Mouse (Mus musculus) urinary bladder, postnatal 10 days (tissue): ENCODE results near the gene Cd82.
A peak's percentile ranks its signal among the peaks of the same experiment; 100 is the strongest.

Experiments
- DNase-seq: peaks from one replicate; pipeline ENCODE4 v3.0.0; 2022; ENCODE audit warnings: low spot score

Gene Cd82

GRCm38 (mm10) chr2:93466314-93466713 lies 3.4 kb upstream of the Cd82 start:
- no peak for DNase-seq

DNA sequence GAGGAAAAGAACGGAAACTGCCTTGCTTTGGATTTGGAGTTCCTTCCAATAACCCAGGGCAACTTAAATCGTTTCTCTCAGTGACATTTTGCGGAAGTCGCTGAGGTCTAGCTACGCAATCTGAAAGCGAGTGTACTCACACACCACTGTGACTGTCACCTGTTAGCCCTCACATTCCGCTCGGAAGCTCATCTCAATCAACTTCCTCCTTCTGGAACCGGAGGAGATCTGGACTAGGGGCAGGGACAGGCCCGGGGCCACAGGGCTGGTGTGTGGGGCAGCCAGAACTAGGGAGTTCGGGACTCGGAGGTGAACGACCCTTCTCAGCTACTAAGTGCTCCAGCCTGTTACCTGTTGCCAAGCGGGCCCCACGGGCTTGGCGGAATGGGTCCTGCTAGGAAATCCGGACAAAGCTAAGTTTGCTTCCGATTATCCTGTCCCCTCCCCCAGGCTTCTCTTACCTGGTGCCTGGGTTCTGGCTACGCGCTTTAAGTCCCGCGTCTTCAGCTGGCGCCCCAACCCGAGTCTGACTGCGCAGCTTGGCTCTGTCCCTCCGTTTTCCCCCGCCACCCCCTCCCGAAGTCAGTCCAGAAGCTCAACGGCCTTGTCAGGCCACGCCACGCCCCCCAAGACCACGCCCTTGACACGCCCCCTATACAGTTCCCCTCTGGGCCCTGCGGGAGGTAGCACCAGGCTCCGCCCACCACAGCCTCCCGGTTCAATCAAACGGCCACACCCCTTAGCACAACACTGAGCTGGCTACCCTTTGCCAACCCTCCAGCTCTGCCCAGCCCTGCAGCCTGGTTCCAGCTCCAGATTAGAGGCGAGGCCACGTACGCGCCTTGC lies 848 bp downstream of the Cd82 start:
- peak; percentile 91 for DNase-seq

DNA sequence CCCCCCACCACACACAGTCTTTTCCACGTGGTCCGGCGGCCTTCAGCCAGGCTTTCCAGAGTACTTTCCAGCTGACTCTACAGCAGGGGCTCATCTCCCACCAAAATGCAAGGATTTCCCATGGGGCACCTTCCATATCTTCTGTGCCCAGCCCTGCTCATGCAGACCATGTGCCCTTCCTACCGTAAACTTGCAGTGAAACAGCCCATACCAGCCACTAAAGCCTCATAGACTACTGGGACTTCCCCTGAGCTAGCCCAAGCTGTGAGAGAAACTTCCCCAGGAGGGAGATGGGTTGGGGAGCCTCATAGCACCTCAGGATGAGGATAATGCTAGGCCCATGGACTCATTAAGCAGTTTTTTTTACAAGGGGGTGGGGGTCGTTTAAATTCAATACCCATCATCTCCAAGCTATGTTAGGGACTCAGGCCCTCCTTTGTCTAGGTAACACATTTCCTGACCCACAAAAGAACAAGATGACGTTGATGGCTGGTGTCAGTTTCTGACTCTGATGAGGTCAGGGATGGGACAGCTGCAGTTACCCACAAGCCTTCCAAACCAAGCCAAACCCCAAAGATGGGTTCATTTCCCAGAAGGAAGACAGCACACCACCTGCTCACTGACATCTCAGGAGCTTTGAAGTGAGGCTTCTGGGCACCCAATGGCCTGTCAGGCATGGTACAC lies 2.0 kb downstream of the Cd82 start:
- DNase-seq = no peak

GRCm38 (mm10) chr2:93459208-93459920 lies 3.6 kb downstream of the Cd82 start:
- no peak for DNase-seq

DNA sequence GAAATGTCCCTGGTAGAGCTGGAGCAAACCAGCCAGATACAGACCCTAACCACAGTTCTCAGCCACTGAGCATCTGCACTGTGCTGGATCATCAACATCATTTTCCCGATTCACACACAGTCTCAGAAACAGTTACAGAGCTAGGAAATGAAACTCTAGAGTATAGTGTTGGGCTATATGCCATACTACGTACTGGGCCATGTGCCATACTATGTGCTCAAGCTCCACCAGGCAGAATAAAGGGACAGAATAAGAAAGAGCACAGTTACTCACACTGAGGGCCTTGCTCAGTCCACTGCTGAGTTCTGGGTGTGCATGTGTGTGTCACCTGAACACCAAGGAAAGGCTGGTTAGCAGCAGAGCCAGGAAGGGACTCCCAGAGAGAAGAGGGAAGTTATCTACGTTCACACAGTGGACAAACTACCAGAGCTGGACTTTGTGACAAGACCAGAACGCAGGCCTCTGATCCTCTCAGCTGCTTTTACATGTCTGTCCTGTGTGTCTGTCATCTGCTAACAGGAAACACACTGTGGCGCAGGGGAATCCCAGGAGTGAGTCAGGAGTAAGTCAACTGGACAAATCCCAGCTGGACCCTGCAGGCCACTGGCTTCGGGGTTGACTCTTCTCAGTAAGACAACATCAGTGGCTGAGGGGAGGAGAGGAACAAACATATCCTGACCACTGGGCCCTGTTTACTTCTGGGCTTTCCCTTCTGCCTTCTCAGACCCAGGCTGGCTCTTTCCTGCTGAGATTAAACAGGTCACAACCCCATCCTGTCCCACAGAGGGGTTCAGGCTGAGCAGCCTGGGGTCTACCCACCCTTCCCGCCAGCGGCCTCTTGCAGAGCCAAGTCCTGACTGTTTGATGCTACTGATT lies 4.4 kb downstream of the Cd82 start:
- DNase-seq = no peak

DNA sequence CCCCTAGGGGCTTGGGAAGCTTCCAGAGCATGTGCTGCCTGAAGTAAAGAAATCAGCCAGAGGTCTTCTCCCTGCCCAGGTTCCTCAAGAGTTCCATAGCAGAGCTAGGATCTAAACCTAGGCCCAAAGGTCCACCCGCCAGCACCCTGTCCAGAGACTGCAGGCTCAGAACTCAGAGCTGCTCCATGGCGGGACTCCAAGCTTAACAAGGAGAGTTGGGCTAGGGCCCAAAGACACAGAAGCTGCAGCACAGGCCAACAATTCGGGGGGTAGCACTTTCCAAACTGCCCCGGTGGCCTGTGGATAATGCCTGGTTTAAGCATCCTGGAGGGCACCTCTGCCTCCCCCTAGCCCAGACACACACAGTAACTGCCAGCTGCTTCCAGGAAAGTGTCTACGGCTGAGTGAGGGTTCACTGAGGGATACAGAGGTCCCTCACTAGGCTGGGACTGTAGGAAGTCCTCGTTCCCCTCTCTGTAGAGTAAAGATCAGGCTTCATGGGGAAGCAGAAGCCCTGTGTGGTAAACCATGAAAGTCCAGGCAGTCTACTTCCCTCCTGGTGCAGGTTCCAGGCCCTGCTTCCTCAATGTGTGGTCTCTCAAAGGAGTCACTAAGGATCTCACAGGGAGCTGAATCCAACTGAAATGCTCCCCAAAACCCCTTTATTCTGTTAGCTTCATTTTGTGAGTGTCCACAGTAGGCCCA lies 5.4 kb downstream of the Cd82 start:
- no peak for DNase-seq

- DNase-seq = no peak
Measured at GRCm38 (mm10) chr2:93456140-93456539, 6.8 kb downstream of the Cd82 start.

GRCm38 (mm10) chr2:93454817-93455591 lies 7.9 kb downstream of the Cd82 start:
- DNase-seq = no peak

GRCm38 (mm10) chr2:93454334-93454733 lies 8.6 kb downstream of the Cd82 start:
- DNase-seq = no peak

DNA sequence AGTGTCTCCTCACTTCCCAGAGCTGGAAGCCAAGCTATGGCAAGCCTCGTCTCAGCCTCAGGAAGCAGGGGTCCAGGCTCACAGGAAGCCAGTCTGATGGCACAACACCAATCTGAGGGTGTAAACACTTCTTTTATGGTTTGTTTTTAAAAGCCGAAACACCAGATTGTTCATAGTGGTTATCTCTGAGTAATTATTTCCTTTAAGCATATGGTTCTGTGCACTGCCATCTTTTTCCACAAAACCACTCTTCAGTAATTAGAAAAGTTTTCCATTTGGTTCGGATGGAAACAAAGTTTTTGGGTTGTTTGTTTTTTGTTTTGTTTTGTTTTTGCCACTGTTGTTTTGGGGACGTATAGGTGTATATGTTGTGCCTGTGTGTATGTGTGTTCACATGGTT lies 9.9 kb downstream of the Cd82 start:
- no peak for DNase-seq

DNA sequence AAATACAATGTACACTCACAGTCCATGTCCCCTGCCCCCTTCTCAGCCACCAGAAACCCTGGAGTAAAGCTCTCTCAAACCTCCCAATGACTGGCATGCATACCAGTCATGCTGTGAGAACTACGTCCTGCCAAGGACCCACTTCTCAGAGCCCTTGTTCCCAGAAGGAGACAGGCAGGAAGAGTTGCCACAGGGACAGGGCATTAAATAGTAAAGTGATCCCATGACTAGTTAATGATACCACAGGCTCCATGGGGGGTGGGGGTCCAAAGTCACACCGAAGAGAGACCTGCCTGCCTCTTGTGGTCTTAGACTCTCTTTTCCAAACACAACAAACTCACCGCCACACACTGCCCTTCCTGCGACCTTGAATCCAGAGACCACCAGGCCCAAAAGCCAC lies 10.4 kb downstream of the Cd82 start:
- DNase-seq = no peak

GRCm38 (mm10) chr2:93452057-93452456 lies 10.9 kb downstream of the Cd82 start:
- no peak for DNase-seq

- no peak for DNase-seq
Measured at GRCm38 (mm10) chr2:93451219-93451938, 11.6 kb downstream of the Cd82 start.

DNA sequence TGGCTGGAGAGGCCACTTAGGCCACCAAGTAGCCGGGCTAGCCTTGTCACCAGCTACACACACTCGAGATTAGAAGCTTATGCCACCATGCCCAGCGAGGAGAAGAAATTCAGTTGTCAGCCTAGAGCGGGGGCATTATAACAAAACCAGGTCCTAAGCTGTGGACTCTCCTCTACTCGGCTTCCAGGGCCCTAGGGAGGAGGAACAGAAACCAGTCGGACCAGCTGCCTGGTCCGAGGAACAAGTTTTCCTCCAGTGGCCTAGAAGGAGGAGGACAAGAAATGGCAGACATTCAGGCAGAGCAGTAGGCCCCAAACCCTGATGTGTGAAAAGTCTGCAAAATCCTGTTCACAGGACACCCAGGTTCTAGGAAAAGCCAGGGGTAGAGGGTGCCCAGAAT lies 12.2 kb downstream of the Cd82 start:
- DNase-seq = no peak

GRCm38 (mm10) chr2:93449657-93450056 lies 13.3 kb downstream of the Cd82 start:
- DNase-seq = no peak

- no peak for DNase-seq
Measured at GRCm38 (mm10) chr2:93448774-93449173, 14.2 kb downstream of the Cd82 start.

- DNase-seq = no peak
Measured at GRCm38 (mm10) chr2:93447500-93448249, 15.3 kb downstream of the Cd82 start.

DNA sequence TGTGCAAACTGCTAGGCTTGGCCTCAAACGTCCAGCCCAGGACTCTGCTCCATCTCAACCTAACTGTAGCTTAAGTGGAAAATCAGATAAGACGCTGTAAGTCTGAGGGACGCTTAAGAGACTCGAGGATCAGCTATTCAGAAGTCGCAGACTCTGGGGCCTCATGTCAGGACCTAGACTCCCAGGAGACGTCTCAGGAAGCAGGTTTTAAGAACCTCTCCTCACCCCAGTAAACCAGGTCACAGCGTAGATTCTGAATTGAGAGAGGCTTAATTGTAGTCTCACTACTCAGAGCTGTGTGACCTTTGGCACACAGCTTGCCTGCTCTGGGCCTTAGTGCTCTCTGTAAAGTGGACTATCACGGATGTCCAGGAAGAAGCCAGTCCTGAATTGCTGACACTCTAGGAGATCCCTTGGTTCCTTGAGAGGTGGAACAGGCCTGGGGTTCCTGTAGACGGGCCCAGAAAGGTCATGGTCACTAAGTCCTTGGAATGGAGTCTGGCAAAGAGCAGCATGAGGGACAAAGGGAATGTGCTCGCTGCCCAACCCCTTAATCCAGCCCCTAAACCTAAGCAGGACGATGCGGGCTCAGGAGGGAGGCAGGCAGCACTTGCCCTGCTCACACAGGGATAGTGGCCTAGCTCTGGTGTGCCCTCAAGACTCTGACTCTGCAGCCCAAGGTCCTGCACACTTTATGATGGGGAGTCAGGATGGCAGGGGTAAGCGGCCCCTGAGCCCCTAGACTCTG lies 16.2 kb downstream of the Cd82 start:
- no peak for DNase-seq
